Mouse (Mus musculus): ENCODE data around the gene Nxnl1.
A peak's percentile ranks its signal among the peaks of the same experiment; 100 is the strongest.

Nxnl1 gene

GRCm38 (mm10) chr8:71515043-71515442 lies 51.4 kb downstream of the Nxnl1 start:
- DNase-seq (ENCODE audit: low read depth, low spot score) = peak; percentile 70

GRCm38 (mm10) chr8:71513018-71513754 lies 53.2 kb downstream of the Nxnl1 start:
- peak; percentile 48 for DNase-seq (ENCODE audit: low read depth, low spot score)

- no peak for DNase-seq (ENCODE audit: low read depth, low spot score)
These were observed 54.8 kb downstream of the Nxnl1 start, which contains the start of gene Plvap for GRCm38 (mm10) chr8:71511644-71512043. TSS of gene Plvap (minus strand) at chr8:71511752.

Measured in ES-CJ7 (cell line).